Mouse (Mus musculus): ENCODE data around the gene Cox6b1. TPM values are rescaled to one million over a fixed set of nuclear protein-coding genes. Genes with fewer than 3 reads are reported as not detected.

The Cox6b1 gene
- total RNA-seq, 2 experiments from 2014 or later: 750 to 830 TPM

DNA sequence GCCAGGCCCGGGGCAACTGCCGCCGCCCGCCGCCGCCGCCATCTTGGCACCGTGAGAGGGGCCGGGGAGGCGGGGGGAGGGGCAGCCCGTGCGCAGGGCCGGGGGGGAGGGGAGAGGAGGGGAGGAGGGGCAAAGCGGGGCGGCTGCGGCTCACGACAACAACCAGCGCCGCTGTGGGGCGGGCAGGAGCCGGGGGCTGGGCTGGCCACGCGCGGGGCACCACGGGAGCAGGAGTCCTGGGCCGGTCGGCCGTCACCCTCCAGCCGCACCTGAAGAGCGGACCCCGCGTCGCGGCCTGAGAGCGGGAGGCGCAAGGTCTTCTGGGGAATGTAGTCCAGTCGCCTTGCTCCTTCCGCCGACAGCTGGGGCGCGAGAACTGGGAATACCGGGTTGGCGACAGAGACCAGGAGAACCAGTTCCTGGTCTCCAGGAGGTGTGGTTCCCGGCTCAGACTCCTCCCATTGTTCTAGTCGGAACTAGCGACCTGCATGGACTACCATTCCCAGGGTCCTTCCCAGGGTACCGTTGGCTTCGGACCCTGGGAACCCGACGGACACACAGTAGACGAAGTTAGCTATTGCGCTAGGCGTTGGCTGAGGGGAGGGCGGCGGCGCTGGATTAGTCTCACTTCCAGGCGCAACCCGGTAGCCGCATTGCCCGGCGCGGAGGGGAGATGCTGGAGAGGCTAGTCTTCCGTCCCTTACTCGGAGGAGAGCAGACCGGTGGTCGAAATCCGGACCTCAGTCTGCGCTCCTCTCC lies 37.1 kb downstream of the Cox6b1 start, which contains the start of gene Kmt2b:
TSS of gene Kmt2b (minus strand) at position 51 of the 759 bp plus-strand sequence.
- peak; percentile 90 to 93 for DNase-seq (ENCODE audit: low spot score in 2 of 2)

DNA sequence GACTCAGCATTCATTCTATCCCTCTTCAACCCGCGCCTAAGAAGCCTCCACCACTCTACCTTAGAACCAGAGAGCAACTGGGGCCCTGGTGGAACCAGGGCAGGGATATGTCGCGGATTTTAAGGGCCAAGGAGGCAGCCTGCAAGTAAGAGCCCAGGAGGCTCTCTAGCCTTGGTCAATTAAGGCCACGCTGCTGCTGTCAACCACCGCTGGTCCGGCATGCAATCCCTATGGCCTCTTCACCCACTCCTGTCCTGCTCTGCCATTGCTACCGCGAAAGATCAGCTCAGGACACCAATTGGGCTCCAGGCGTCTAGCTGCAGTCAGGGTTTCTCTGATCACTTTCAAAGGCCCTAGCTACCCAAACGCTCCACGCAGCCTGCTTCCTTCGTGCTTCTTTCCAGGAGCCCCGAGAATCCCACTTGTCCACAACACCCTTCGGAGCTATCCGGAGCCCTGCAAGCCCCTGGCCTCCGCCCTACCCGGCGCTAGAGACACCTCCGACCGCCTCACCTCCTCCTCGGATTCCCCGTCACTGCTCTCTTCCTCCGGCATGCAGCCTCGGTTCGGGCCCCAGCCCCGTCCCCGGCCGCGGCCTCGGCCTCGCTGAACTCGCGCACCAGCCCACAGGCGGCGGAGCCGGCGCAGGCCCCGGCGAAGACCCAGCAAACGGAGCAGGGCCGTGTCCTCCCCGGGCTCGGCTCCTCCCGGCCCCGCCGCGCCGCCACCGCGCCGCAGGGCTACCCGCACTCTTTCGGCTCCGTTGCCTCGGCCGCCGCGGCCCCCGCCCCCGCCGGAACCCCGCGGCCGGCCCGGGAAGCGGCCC lies 37.9 kb downstream of the Cox6b1 start:
- DNase-seq (ENCODE audit: low spot score in 2 of 2): peak; percentile 33 to 43

- no peak for DNase-seq (ENCODE audit: low spot score in 2 of 2)
Observed at GRCm38 (mm10) chr7:30586455-30587020, 39.4 kb downstream of the Cox6b1 start.

DNA sequence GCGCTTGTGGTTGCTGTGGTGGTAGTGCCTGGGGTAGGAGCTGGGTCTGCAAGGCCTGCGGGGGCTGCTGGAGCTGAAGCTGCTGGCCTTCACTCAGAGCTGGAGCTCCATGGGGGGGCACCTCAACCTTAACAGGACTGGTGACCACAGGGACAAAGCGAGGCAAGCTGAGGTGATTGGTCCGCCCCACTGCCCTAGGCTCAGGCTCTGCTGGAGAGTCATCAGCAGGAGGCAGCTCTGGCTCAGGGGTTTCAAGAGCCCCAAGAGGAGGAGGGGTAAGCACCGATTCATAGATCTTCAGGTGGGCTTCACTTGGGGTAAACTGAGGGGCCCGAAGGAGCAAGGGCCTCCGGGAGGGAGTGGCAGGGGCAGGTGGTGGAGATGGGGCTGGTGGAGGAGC lies 40.8 kb downstream of the Cox6b1 start:
- DNase-seq (ENCODE audit: low spot score in 2 of 2): no peak

- DNase-seq (ENCODE audit: low spot score in 2 of 2): no peak
Observed at GRCm38 (mm10) chr7:30584339-30584738, 41.6 kb downstream of the Cox6b1 start.

DNA sequence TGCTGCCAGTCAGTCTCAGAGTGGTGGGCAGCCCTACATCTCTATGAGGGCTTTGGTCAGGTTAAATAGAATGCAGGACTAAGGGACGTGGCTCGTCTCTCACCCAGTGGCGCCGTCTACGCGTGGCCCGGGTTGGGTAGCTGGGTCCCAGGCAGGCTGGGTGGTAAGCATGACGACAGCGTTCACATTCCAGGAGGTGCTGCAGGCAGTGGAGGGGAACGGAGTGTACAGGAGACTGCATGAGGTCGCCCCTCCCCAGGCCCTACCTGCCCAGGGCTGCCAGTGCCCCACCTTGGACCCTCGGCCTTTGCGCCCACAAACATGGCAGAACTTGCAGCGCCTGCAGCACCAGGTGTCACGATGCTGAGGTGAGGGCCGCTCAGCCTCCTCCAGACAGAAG lies 44.4 kb downstream of the Cox6b1 start:
- DNase-seq (ENCODE audit: low spot score in 2 of 2): no peak

DNA sequence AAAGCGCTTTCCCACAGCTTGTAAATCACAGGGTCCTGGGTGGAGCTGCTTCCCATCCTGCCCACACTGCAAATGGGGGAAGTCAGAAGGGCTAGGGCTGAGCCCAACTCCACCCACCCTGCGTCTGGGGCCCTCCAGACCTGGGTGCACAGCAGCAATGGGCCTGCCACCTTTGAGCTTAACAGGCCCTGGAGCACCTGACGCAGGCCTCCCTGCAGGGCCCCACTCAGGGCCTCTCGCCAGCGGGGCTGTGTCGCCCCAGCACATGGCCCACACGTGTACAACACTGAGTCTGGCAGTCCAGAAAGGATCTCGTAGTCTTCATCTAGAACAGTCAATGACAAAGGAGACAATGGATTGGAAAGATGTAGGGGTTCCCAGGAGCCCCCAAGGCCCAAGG lies 46.0 kb downstream of the Cox6b1 start:
- no peak for DNase-seq (ENCODE audit: low spot score in 2 of 2)

- no peak for DNase-seq (ENCODE audit: low spot score in 2 of 2)
Observed at GRCm38 (mm10) chr7:30572969-30573368, 53.0 kb downstream of the Cox6b1 start.

GRCm38 (mm10) chr7:30572389-30572788 lies 53.6 kb downstream of the Cox6b1 start:
- DNase-seq (ENCODE audit: low spot score in 2 of 2): no peak

- DNase-seq (ENCODE audit: low spot score in 2 of 2): no peak
Observed at GRCm38 (mm10) chr7:30567555-30567954, 58.4 kb downstream of the Cox6b1 start.

Small RNA genes lying within 50 kb of the gene (microRNA-seq; reads per million reads assigned to microRNA genes)
- 0.79 reads per million for gene Mir3569

Other genes with a start within 250 kb of the Cox6b1 start
- 10 to 100 TPM; 26.6 to 40.2 TPM for gene Tyrobp, start 212.4 kb downstream of the Cox6b1 start, total RNA-seq (2021)
- 1 to 10 TPM; 1.6 to 2.2 TPM for gene Hcst, start 206.3 kb downstream of the Cox6b1 start, total RNA-seq (2021)
- 1 to 10 TPM; 2.1 to 2.3 TPM for gene Nfkbid, start 204.4 kb downstream of the Cox6b1 start, total RNA-seq (2021)
- 10 to 100 TPM; 49.5 to 59.1 TPM for gene Aplp1, start 180.6 kb downstream of the Cox6b1 start, total RNA-seq (2021)
- 1 to 10 TPM in 1 of 2 experiments, under 1 TPM in 1; 0.14 to 1.3 TPM for gene Kirrel2, start 168.5 kb downstream of the Cox6b1 start, total RNA-seq (2021)
- gene Nphs1, start 167.8 kb downstream of the Cox6b1 start, total RNA-seq (2021): 1 to 10 TPM in 1 of 2 experiments, under 1 TPM in 1; 0.08 to 7.1 TPM
- gene Prodh2, start 132.5 kb downstream of the Cox6b1 start, total RNA-seq (2021): 10 to 100 TPM; 11.6 to 24.9 TPM
- 10 to 100 TPM; 19.3 to 22.9 TPM for gene Arhgap33, start 91.1 kb downstream of the Cox6b1 start, total RNA-seq (2021)
- 10 to 100 TPM; 36.3 to 45.7 TPM for gene Hspb6, start 74.0 kb downstream of the Cox6b1 start, total RNA-seq (2021)
- gene Proser3, start 73.9 kb downstream of the Cox6b1 start, total RNA-seq (2021): 10 to 100 TPM; 12.9 to 16.3 TPM
- 10 to 100 TPM; 67.7 to 78.0 TPM for gene Lin37, start 66.3 kb downstream of the Cox6b1 start, total RNA-seq (2021)
- gene U2af1l4, start 62.9 kb downstream of the Cox6b1 start, total RNA-seq (2021): 10 to 100 TPM; 70.4 to 75.2 TPM
- gene Gm49396, start 62.8 kb downstream of the Cox6b1 start, total RNA-seq (2021): 1 to 10 TPM; 7.6 to 8.7 TPM
- 100 to 1,000 TPM; 125 to 131 TPM for gene Psenen, start 62.5 kb downstream of the Cox6b1 start, total RNA-seq (2021)
- gene Igflr1, start 60.7 kb downstream of the Cox6b1 start, total RNA-seq (2021): 1 to 10 TPM; 4.5 to 5.2 TPM
- 10 to 100 TPM; 71.4 to 84.4 TPM for gene Kmt2b, start 37.4 kb downstream of the Cox6b1 start, total RNA-seq (2021)
- under 1 TPM in 1 of 2 experiments, not detected in 1; 0.65 TPM for gene Zbtb32, start 27.2 kb downstream of the Cox6b1 start, total RNA-seq (2021)
- gene Upk1a, start 13.3 kb downstream of the Cox6b1 start, total RNA-seq (2021): 1 to 10 TPM in 1 of 2 experiments, under 1 TPM in 1; 0.93 to 1.2 TPM
- not detected for gene Etv2, start 9.7 kb upstream of the Cox6b1 start, total RNA-seq (2021)
- gene Rbm42, start 24.2 kb upstream of the Cox6b1 start, total RNA-seq (2021): 10 to 100 TPM; 89.2 to 89.5 TPM
- gene Haus5, start 38.8 kb upstream of the Cox6b1 start, total RNA-seq (2021): 10 to 100 TPM; 20.8 to 22.9 TPM
- not detected for gene Pmis2, start 45.5 kb upstream of the Cox6b1 start, total RNA-seq (2021)
- gene 2200002J24Rik, start 72.8 kb upstream of the Cox6b1 start, total RNA-seq (2021): 1 to 10 TPM; 3.8 to 5.2 TPM
- gene Atp4a, start 86.1 kb upstream of the Cox6b1 start, total RNA-seq (2021): 1 to 10 TPM; 2.8 to 3.6 TPM
- gene Tmem147, start 103.4 kb upstream of the Cox6b1 start, total RNA-seq (2021): 100 to 1,000 TPM; 170 to 181 TPM
- not detected for gene Gapdhs, start 117.5 kb upstream of the Cox6b1 start, total RNA-seq (2021)
- 10 to 100 TPM; 32.1 to 36.8 TPM for gene Sbsn, start 125.3 kb upstream of the Cox6b1 start, total RNA-seq (2021)
- gene Dmkn, start 137.6 kb upstream of the Cox6b1 start, total RNA-seq (2021): 1 to 10 TPM; 3.2 to 4.2 TPM
- gene Krtdap, start 161.7 kb upstream of the Cox6b1 start, total RNA-seq (2021): 1 to 10 TPM; 1.9 to 3.1 TPM
- gene Ffar2, start 197.6 kb upstream of the Cox6b1 start, total RNA-seq (2021): 1 to 10 TPM; 2.7 to 2.9 TPM
- gene Ffar3, start 230.0 kb upstream of the Cox6b1 start, total RNA-seq (2021): 1 to 10 TPM in 1 of 2 experiments, under 1 TPM in 1; 0.37 to 1.6 TPM
- under 1 TPM in 1 of 2 experiments, not detected in 1; 0.59 TPM for gene Ffar1, start 235.4 kb upstream of the Cox6b1 start, total RNA-seq (2021)

Measured in adrenal gland, postnatal 4 days (tissue).